Mouse (Mus musculus) limb, embryonic 14.5 days (tissue): ENCODE data around the gene Hoxb6. TPM values are rescaled to one million over a fixed set of nuclear protein-coding genes. Genes with fewer than 3 reads are reported as not detected.

Experiments used
- ATAC-seq: fragments of 200-750 bp; cut with Nextera tagmentation; 2 replicates; pipeline ENCODE4 v1.8.0; 2017; ENCODE audit warnings: low read depth, moderate number of reproducible peaks, moderate TSS enrichment; ENCODE audit not compliant: low FRiP score
- DNase-seq: peaks from one replicate; pipeline ENCODE4 v3.0.0-alpha.2; 2015; ENCODE audit warnings: low spot score
- H3K27ac ChIP-seq: fragments of 300-500 bp; sonication (generic); replicated peaks from 2 replicates; pipeline ENCODE4 v1.5.1; 2014; ENCODE audit warnings: low read depth, mild to moderate bottlenecking, low read length, moderate library complexity, mixed read lengths
- H3K27me3 ChIP-seq: fragments of 300-500 bp; sonication (generic); 2 replicates; pipeline ENCODE4 v1.6.1; 2014; ENCODE audit warnings: low read length, mixed read lengths; ENCODE audit not compliant: control insufficient read depth, insufficient read depth
- H3K36me3 ChIP-seq: fragments of 300-500 bp; sonication (generic); 2 replicates; pipeline ENCODE4 v1.6.1; 2014; ENCODE audit warnings: mild to moderate bottlenecking, low read length, moderate library complexity, mixed read lengths; ENCODE audit not compliant: control insufficient read depth, insufficient read depth
- H3K4me1 ChIP-seq: fragments of 300-500 bp; sonication (generic); 2 replicates; pipeline ENCODE4 v1.6.1; 2014; ENCODE audit warnings: antibody characterized with exemption, low read length, mixed read lengths; ENCODE audit not compliant: control insufficient read depth, insufficient read depth
- H3K4me2 ChIP-seq: fragments of 300-500 bp; sonication (generic); replicated peaks from 2 replicates; pipeline ENCODE4 v1.6.1; 2014; ENCODE audit warnings: low read depth, mild to moderate bottlenecking, low read length, moderate library complexity; ENCODE audit not compliant: severe bottlenecking
- H3K4me3 ChIP-seq: fragments of 300-500 bp; sonication (generic); replicated peaks from 2 replicates; pipeline ENCODE4 v1.5.1; 2014; ENCODE audit warnings: low read length
- H3K9ac ChIP-seq: fragments of 300-500 bp; sonication (generic); 2 replicates; pipeline ENCODE4 v1.6.1; 2014; ENCODE audit warnings: mild to moderate bottlenecking, low read depth, low read length, moderate library complexity; ENCODE audit not compliant: severe bottlenecking
- H3K9me3 ChIP-seq: fragments of 300-500 bp; sonication (generic); 2 replicates; pipeline ENCODE4 v1.6.1; 2016; ENCODE audit warnings: low read length; ENCODE audit not compliant: control insufficient read depth
- POLR2A ChIP-seq: fragments of 200-500 bp; IDR thresholded peaks from 2 replicates; pipeline ENCODE4 v1.8.0; 2012; ENCODE audit warnings: inconsistent platforms, mild to moderate bottlenecking, moderate library complexity, borderline replicate concordance; ENCODE audit not compliant: insufficient read depth, insufficient read length; ENCODE audit errors: extremely low read depth
- WGBS: fragments of 180-500 bp; shearing (Covaris S2); extraction: QIAGEN DNeasy Blood & Tissue Kit; methylation state at CpG from one replicate; pipeline ENCODE4 v1.1.7; 2014; 5-methylcytosine and 5-hydroxymethylcytosine counted together
- polyA plus RNA-seq, 2 experiments: library from polyadenylated mRNA; depleted of rRNA in 1 of 2; stranded (reverse) in 1 of 2; unstranded in 1 of 2; fragments of >200 nt; fragmentation: Nextera tagmentation in 1 of 2; extraction: Ambion mirVana in 1 of 2; gene quantifications; 2 replicates each; pipeline versions ENCODE4 v1.2.1 to v1.2.3; 2012 to 2014

Gene Hoxb6
- polyA plus RNA-seq, 2 experiments: 0.61 to 2.8 TPM

GRCm38 (mm10) chr11:96305505-96306182, 13.4 kb downstream of the Hoxb6 start:
- Histone ChIP-seq H3K9me3 (no peaks in the 10 kb centered on the region), H3K27ac (no peak overlapping the region), H3K4me3 (no peak overlapping the region), H3K9ac (no peak overlapping the region), H3K4me2 (no peak overlapping the region), H3K4me1 (0 out of 2 replicates have a peak, but pooled peaks cover 3% of the 10 kb centered on the region), H3K36me3 (no peaks in the 10 kb centered on the region), H3K27me3 (peaks cover 100% of the 10 kb centered on the region)
- no peak for DNase-seq
- WGBS: 42% methylated on average over 6 of the region's 6 CpGs
- TF ChIP-seq POLR2A: no peak
- ATAC-seq: no peak

GRCm38 (mm10) chr11:96306183-96306907, 14.1 kb downstream of the Hoxb6 start:
- Histone ChIP-seq H3K4me3 (no peak overlapping the region), H3K9me3 (no peaks in the 10 kb centered on the region), H3K27ac (no peak overlapping the region), H3K9ac (no peak overlapping the region), H3K36me3 (no peaks in the 10 kb centered on the region), H3K27me3 (peaks cover 100% of the 10 kb centered on the region), H3K4me1 (0 out of 2 replicates have a peak, but pooled peaks cover 3% of the 10 kb centered on the region), H3K4me2 (no peak overlapping the region)
- TF ChIP-seq POLR2A: no peak
- DNase-seq (no peak), ATAC-seq (no peak)
- 15% methylated on average over 7 of the region's 7 CpGs for WGBS

DNA sequence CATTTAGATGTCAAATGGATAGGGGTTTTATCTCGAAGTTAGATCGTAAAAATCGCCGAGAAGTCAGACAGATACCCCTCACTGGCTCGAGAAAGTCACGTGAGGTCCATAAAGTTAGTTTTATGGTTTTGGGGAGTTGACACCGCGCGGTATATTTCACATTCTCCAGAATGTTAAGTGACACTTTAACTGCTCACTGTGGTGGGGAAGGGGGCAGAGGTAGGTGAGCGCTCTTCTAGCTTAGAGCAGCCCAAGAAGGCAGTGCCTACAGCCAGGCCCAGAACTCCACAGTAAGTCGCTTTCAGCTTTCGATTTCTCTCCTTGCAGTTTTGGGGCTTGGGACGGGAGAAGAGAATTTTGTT, 14.6 kb downstream of the Hoxb6 start:
- H3K27ac ChIP-seq: no peak overlapping the region
- H3K9ac ChIP-seq: no peak overlapping the region
- TF ChIP-seq POLR2A: no peak
- H3K4me1 ChIP-seq: 0 out of 2 replicates have a peak, but pooled peaks cover 3% of the 10 kb centered on the region
- no peak for DNase-seq
- WGBS: 8% methylated on average over 13 of the region's 13 CpGs
- H3K4me2 ChIP-seq: no peak overlapping the region
- no peak for ATAC-seq
- H3K4me3 ChIP-seq: no peak overlapping the region
- no peaks in the 10 kb centered on the region for H3K36me3 ChIP-seq
- H3K27me3 ChIP-seq: peaks cover 100% of the 10 kb centered on the region
- no peaks in the 10 kb centered on the region for H3K9me3 ChIP-seq

- Histone ChIP-seq H3K4me3 (no peak overlapping the region), H3K4me2 (no peak overlapping the region), H3K4me1 (no peaks in the 10 kb centered on the region), H3K27ac (no peak overlapping the region), H3K9ac (no peak overlapping the region), H3K27me3 (peaks cover 100% of the 10 kb centered on the region), H3K9me3 (no peaks in the 10 kb centered on the region), H3K36me3 (no peaks in the 10 kb centered on the region)
- WGBS: 14% methylated on average over 4 of the region's 4 CpGs
- DNase-seq (no peak), ATAC-seq (no peak)
- no peak for TF ChIP-seq POLR2A
Measured at GRCm38 (mm10) chr11:96308763-96309162, 16.5 kb downstream of the Hoxb6 start.

- Histone ChIP-seq H3K27ac (no peak overlapping the region), H3K4me1 (no peaks in the 10 kb centered on the region), H3K4me2 (no peak overlapping the region; the same call in 1 of the 2 replicates), H3K9ac (no peak overlapping the region), H3K4me3 (no peak overlapping the region), H3K27me3 (peaks cover 100% of the 10 kb centered on the region), H3K36me3 (no peaks in the 10 kb centered on the region), H3K9me3 (no peaks in the 10 kb centered on the region)
- TF ChIP-seq POLR2A: no peak
- 21% methylated on average over 4 of the region's 4 CpGs for WGBS
- DNase-seq (no peak), ATAC-seq (no peak)
Measured at GRCm38 (mm10) chr11:96309288-96309687, 17.0 kb downstream of the Hoxb6 start.
